Mouse (Mus musculus): ENCODE measurements around the gene Zfyve27. TPM values are rescaled to one million over a fixed set of nuclear protein-coding genes. Genes with fewer than 3 reads are reported as not detected.

Gene Zfyve27
- polyA plus RNA-seq, 1 experiment = 24.0 TPM

GRCm38 (mm10) chr19:42126219-42126605 is 37.5 kb upstream of the Zfyve27 start:
- no peaks in the 10 kb centered on the region for H3K27me3 ChIP-seq (ENCODE audit: control insufficient read depth, insufficient read depth, low read length)
- H3K4me3 ChIP-seq (ENCODE audit: low read depth, low read length) = no peak overlapping the region
- H3K36me3 ChIP-seq (ENCODE audit: control insufficient read depth, insufficient read depth, low read length) = peaks cover 18% of the 10 kb centered on the region
- no peaks in the 10 kb centered on the region; the same call in 1 of the 2 replicates for H3K4me1 ChIP-seq (ENCODE audit: control insufficient read depth, insufficient read depth, insufficient read length, low read length)
- TF ChIP-seq POLR2A (IDR thresholded peaks at IDR 0.05; ENCODE audit: low read depth, low read length) (no peak), CTCF (IDR thresholded peaks at IDR 0.05; ENCODE audit: extremely low read depth, insufficient read length, insufficient replicate concordance, low read depth, low read length) (no peak)
- H3K27ac ChIP-seq (ENCODE audit: insufficient read depth, low read depth, low read length) = no peak overlapping the region
- WGBS = 92% methylated on average over 6 of the region's 6 CpGs

- Histone ChIP-seq H3K4me3 (ENCODE audit: low read depth, low read length) (no peak overlapping the region), H3K4me1 (ENCODE audit: control insufficient read depth, insufficient read depth, insufficient read length, low read length) (no peaks in the 10 kb centered on the region; the same call in 1 of the 2 replicates), H3K27ac (ENCODE audit: insufficient read depth, low read depth, low read length) (no peak overlapping the region), H3K27me3 (ENCODE audit: control insufficient read depth, insufficient read depth, low read length) (no peaks in the 10 kb centered on the region), H3K36me3 (ENCODE audit: control insufficient read depth, insufficient read depth, low read length) (peaks cover 13% of the 10 kb centered on the region)
- 31% methylated on average over 5 of the region's 5 CpGs for WGBS
- TF ChIP-seq CTCF (IDR thresholded peaks at IDR 0.05; ENCODE audit: extremely low read depth, insufficient read length, insufficient replicate concordance, low read depth, low read length) (no peak), POLR2A (IDR thresholded peaks at IDR 0.05; ENCODE audit: low read depth, low read length) (no peak)
Measured at GRCm38 (mm10) chr19:42127024-42127423, 36.7 kb upstream of the Zfyve27 start.

- H3K4me1 ChIP-seq (ENCODE audit: control insufficient read depth, insufficient read depth, insufficient read length, low read length) = no peaks in the 10 kb centered on the region; the same call in 1 of the 2 replicates
- no peak for TF ChIP-seq CTCF (IDR thresholded peaks at IDR 0.05; ENCODE audit: extremely low read depth, insufficient read length, insufficient replicate concordance, low read depth, low read length)
- TF ChIP-seq POLR2A (IDR thresholded peaks at IDR 0.05; ENCODE audit: low read depth, low read length) = no peak
- peak overlapping the region; percentile 68 for H3K4me3 ChIP-seq (ENCODE audit: low read depth, low read length)
- no peaks in the 10 kb centered on the region for H3K27me3 ChIP-seq (ENCODE audit: control insufficient read depth, insufficient read depth, low read length)
- peaks cover 8% of the 10 kb centered on the region for H3K36me3 ChIP-seq (ENCODE audit: control insufficient read depth, insufficient read depth, low read length)
- 5% methylated on average over 23 of the region's 23 CpGs for WGBS
- H3K27ac ChIP-seq (ENCODE audit: insufficient read depth, low read depth, low read length) = peak overlapping the region; percentile 33
Measured at GRCm38 (mm10) chr19:42128052-42128740, 35.6 kb upstream of the Zfyve27 start.

GRCm38 (mm10) chr19:42128787-42129508 is 34.8 kb upstream of the Zfyve27 start, which contains the start of gene Avpi1:
Gene Avpi1, minus strand, starts transcription at chr19:42129059.
- under 1% methylated on average over 54 of the region's 54 CpGs for WGBS
- no peaks in the 10 kb centered on the region; the same call in 1 of the 2 replicates for H3K4me1 ChIP-seq (ENCODE audit: control insufficient read depth, insufficient read depth, insufficient read length, low read length)
- peak within 1 kb of the TSS; percentile 68 for H3K4me3 ChIP-seq (ENCODE audit: low read depth, low read length)
- no peaks in the 10 kb centered on the region for H3K27me3 ChIP-seq (ENCODE audit: control insufficient read depth, insufficient read depth, low read length)
- H3K36me3 ChIP-seq (ENCODE audit: control insufficient read depth, insufficient read depth, low read length) = peaks cover 3% of the 10 kb centered on the region; the same call in 1 of the 2 replicates
- peak within 1 kb of the TSS; percentile 69 for H3K27ac ChIP-seq (ENCODE audit: insufficient read depth, low read depth, low read length)
- TF ChIP-seq POLR2A (IDR thresholded peaks at IDR 0.05; ENCODE audit: low read depth, low read length) (peak; percentile 79; the same call in 1 of the 2 replicates), CTCF (IDR thresholded peaks at IDR 0.05; ENCODE audit: extremely low read depth, insufficient read length, insufficient replicate concordance, low read depth, low read length) (no peak)

- peak overlapping the region; percentile 68; the same call in 1 of the 2 replicates for H3K4me3 ChIP-seq (ENCODE audit: low read depth, low read length)
- peak overlapping the region; percentile 69 for H3K27ac ChIP-seq (ENCODE audit: insufficient read depth, low read depth, low read length)
- H3K36me3 ChIP-seq (ENCODE audit: control insufficient read depth, insufficient read depth, low read length) = no peaks in the 10 kb centered on the region; the same call in 1 of the 2 replicates
- no peaks in the 10 kb centered on the region for H3K27me3 ChIP-seq (ENCODE audit: control insufficient read depth, insufficient read depth, low read length)
- no peaks in the 10 kb centered on the region; the same call in 1 of the 2 replicates for H3K4me1 ChIP-seq (ENCODE audit: control insufficient read depth, insufficient read depth, insufficient read length, low read length)
- WGBS = 54% methylated on average over 14 of the region's 14 CpGs
- TF ChIP-seq CTCF (IDR thresholded peaks at IDR 0.05; ENCODE audit: extremely low read depth, insufficient read length, insufficient replicate concordance, low read depth, low read length) (no peak), POLR2A (IDR thresholded peaks at IDR 0.05; ENCODE audit: low read depth, low read length) (no peak)
Measured at GRCm38 (mm10) chr19:42129509-42130293, 34.0 kb upstream of the Zfyve27 start.

GRCm38 (mm10) chr19:42130294-42130606 is 33.5 kb upstream of the Zfyve27 start:
- H3K27ac ChIP-seq (ENCODE audit: insufficient read depth, low read depth, low read length) = peak overlapping the region; percentile 44; the same call in 1 of the 2 replicates
- no peaks in the 10 kb centered on the region for H3K4me1 ChIP-seq (ENCODE audit: control insufficient read depth, insufficient read depth, insufficient read length, low read length)
- H3K4me3 ChIP-seq (ENCODE audit: low read depth, low read length) = no peak overlapping the region
- TF ChIP-seq CTCF (IDR thresholded peaks at IDR 0.05; ENCODE audit: extremely low read depth, insufficient read length, insufficient replicate concordance, low read depth, low read length) (no peak), POLR2A (IDR thresholded peaks at IDR 0.05; ENCODE audit: low read depth, low read length) (no peak)
- no peaks in the 10 kb centered on the region for H3K36me3 ChIP-seq (ENCODE audit: control insufficient read depth, insufficient read depth, low read length)
- no peaks in the 10 kb centered on the region for H3K27me3 ChIP-seq (ENCODE audit: control insufficient read depth, insufficient read depth, low read length)
- 68% methylated on average over 3 of the region's 3 CpGs for WGBS
